Mouse (Mus musculus): Measurements from ENCODE around the gene Bin2. TPM values are rescaled to one million over a fixed set of nuclear protein-coding genes. Genes with fewer than 3 reads are reported as not detected.

Gene Bin2
- polyA plus RNA-seq, 1 experiment from 2014 or later, result 18.2 TPM

GRCm38 (mm10) chr15:100635239-100635638 lies 34.1 kb downstream of the Bin2 start:
- Histone ChIP-seq H3K36me3 (replicated peaks) (no peaks in the 10 kb centered on the region), H3K9ac (no peak overlapping the region), H3K4me3 (replicated peaks) (no peak overlapping the region), H3K4me2 (0 out of 2 replicates have a peak overlapping the region, but pooled peaks have one; percentile 1), H3K27ac (replicated peaks) (no peak overlapping the region), H3K9me3 (replicated peaks) (no peaks in the 10 kb centered on the region), H3K27me3 (peaks cover 60% of the 10 kb centered on the region), H3K4me1 (replicated peaks) (peaks cover 45% of the 10 kb centered on the region)
- WGBS (ENCODE audit: insufficient replicate concordance), result 10% methylated on average over 9 of the region's 9 CpGs
- no peak for ATAC-seq (ENCODE audit: insufficient read depth)

GRCm38 (mm10) chr15:100633341-100633740 lies 36.0 kb downstream of the Bin2 start:
- H3K36me3 ChIP-seq (replicated peaks), result no peaks in the 10 kb centered on the region
- H3K9ac ChIP-seq, result no peak overlapping the region
- no peak for ATAC-seq (ENCODE audit: insufficient read depth)
- WGBS (ENCODE audit: insufficient replicate concordance), result 67% methylated on average over 10 of the region's 10 CpGs
- H3K9me3 ChIP-seq (replicated peaks), result no peaks in the 10 kb centered on the region
- no peak overlapping the region for H3K27ac ChIP-seq (replicated peaks)
- H3K27me3 ChIP-seq, result peaks cover 51% of the 10 kb centered on the region
- no peak overlapping the region for H3K4me2 ChIP-seq
- H3K4me1 ChIP-seq (replicated peaks), result peaks cover 45% of the 10 kb centered on the region
- no peak overlapping the region for H3K4me3 ChIP-seq (replicated peaks)

GRCm38 (mm10) chr15:100632323-100632722 lies 37.0 kb downstream of the Bin2 start:
- ATAC-seq (ENCODE audit: insufficient read depth), result no peak
- no peaks in the 10 kb centered on the region for H3K9me3 ChIP-seq (replicated peaks)
- whole genome bisulfite sequencing (ENCODE audit: insufficient replicate concordance), result 56% methylated on average over 5 of the region's 5 CpGs

GRCm38 (mm10) chr15:100631454-100632170 lies 37.7 kb downstream of the Bin2 start:
- H3K27me3 ChIP-seq, result peaks cover 34% of the 10 kb centered on the region
- no peaks in the 10 kb centered on the region for H3K36me3 ChIP-seq (replicated peaks)
- no peak overlapping the region for H3K27ac ChIP-seq (replicated peaks)
- no peak overlapping the region for H3K9ac ChIP-seq
- H3K4me2 ChIP-seq, result no peak overlapping the region
- no peak for ATAC-seq (ENCODE audit: insufficient read depth)
- no peaks in the 10 kb centered on the region for H3K9me3 ChIP-seq (replicated peaks)
- 31% methylated on average over 12 of the region's 12 CpGs for WGBS (ENCODE audit: insufficient replicate concordance)
- no peak overlapping the region for H3K4me3 ChIP-seq (replicated peaks)
- peaks cover 47% of the 10 kb centered on the region for H3K4me1 ChIP-seq (replicated peaks)

More at GRCm38 (mm10) chr15:100632323-100632722, 37.0 kb downstream of the Bin2 start:
- no peak overlapping the region for H3K4me3 ChIP-seq (replicated peaks)
- no peak overlapping the region for H3K9ac ChIP-seq
- H3K4me2 ChIP-seq, result no peak overlapping the region
- no peaks in the 10 kb centered on the region for H3K36me3 ChIP-seq (replicated peaks)
- peaks cover 41% of the 10 kb centered on the region for H3K27me3 ChIP-seq
- peaks cover 52% of the 10 kb centered on the region for H3K4me1 ChIP-seq (replicated peaks)
- H3K27ac ChIP-seq (replicated peaks), result no peak overlapping the region

GRCm38 (mm10) chr15:100630126-100630525 lies 39.2 kb downstream of the Bin2 start:
- H3K9ac ChIP-seq, result no peak overlapping the region
- no peak overlapping the region for H3K27ac ChIP-seq (replicated peaks)
- H3K36me3 ChIP-seq (replicated peaks), result no peaks in the 10 kb centered on the region
- ATAC-seq (ENCODE audit: insufficient read depth), result no peak
- no peak overlapping the region for H3K4me3 ChIP-seq (replicated peaks)
- no peaks in the 10 kb centered on the region for H3K9me3 ChIP-seq (replicated peaks)
- H3K4me2 ChIP-seq, result no peak overlapping the region
- WGBS (ENCODE audit: insufficient replicate concordance), result 65% methylated on average over 3 of the region's 3 CpGs
- peaks cover 38% of the 10 kb centered on the region for H3K4me1 ChIP-seq (replicated peaks)
- peaks cover 19% of the 10 kb centered on the region for H3K27me3 ChIP-seq

- Histone ChIP-seq H3K4me1 (replicated peaks) (peaks cover 43% of the 10 kb centered on the region), H3K4me2 (no peak overlapping the region), H3K27ac (replicated peaks) (no peak overlapping the region), H3K27me3 (peaks cover 8% of the 10 kb centered on the region), H3K9me3 (replicated peaks) (no peaks in the 10 kb centered on the region), H3K9ac (no peak overlapping the region), H3K36me3 (replicated peaks) (no peaks in the 10 kb centered on the region), H3K4me3 (replicated peaks) (no peak overlapping the region)
- ATAC-seq (ENCODE audit: insufficient read depth), result no peak
- WGBS (ENCODE audit: insufficient replicate concordance), result 41% methylated on average over 7 of the region's 7 CpGs
Observed at GRCm38 (mm10) chr15:100628797-100629196, 40.6 kb downstream of the Bin2 start.

- Histone ChIP-seq H3K9me3 (replicated peaks) (no peaks in the 10 kb centered on the region), H3K27ac (replicated peaks) (no peak overlapping the region), H3K36me3 (replicated peaks) (no peaks in the 10 kb centered on the region), H3K9ac (no peak overlapping the region), H3K27me3 (no peaks in the 10 kb centered on the region), H3K4me2 (no peak overlapping the region), H3K4me3 (replicated peaks) (no peak overlapping the region), H3K4me1 (replicated peaks) (peaks cover 47% of the 10 kb centered on the region)
- 31% methylated on average over 11 of the region's 11 CpGs for WGBS (ENCODE audit: insufficient replicate concordance)
- no peak for ATAC-seq (ENCODE audit: insufficient read depth)
Observed at GRCm38 (mm10) chr15:100627774-100628370, 41.5 kb downstream of the Bin2 start.

GRCm38 (mm10) chr15:100627287-100627686 lies 42.1 kb downstream of the Bin2 start:
- no peak for ATAC-seq (ENCODE audit: insufficient read depth)
- Histone ChIP-seq H3K36me3 (replicated peaks) (no peaks in the 10 kb centered on the region), H3K27me3 (no peaks in the 10 kb centered on the region), H3K9ac (no peak overlapping the region), H3K4me2 (no peak overlapping the region), H3K4me1 (replicated peaks) (peaks cover 43% of the 10 kb centered on the region), H3K4me3 (replicated peaks) (no peak overlapping the region), H3K27ac (replicated peaks) (no peak overlapping the region), H3K9me3 (replicated peaks) (no peaks in the 10 kb centered on the region)
- 26% methylated on average over 10 of the region's 10 CpGs for WGBS (ENCODE audit: insufficient replicate concordance)

- ATAC-seq (ENCODE audit: insufficient read depth), result no peak
- H3K36me3 ChIP-seq (replicated peaks), result peaks cover 22% of the 10 kb centered on the region
- no peaks in the 10 kb centered on the region for H3K27me3 ChIP-seq
- H3K4me1 ChIP-seq (replicated peaks), result peaks cover 28% of the 10 kb centered on the region
- 66% methylated on average over 3 of the region's 3 CpGs for WGBS (ENCODE audit: insufficient replicate concordance)
- H3K4me2 ChIP-seq, result no peak overlapping the region
- H3K4me3 ChIP-seq (replicated peaks), result no peak overlapping the region
- no peak overlapping the region for H3K27ac ChIP-seq (replicated peaks)
- no peaks in the 10 kb centered on the region for H3K9me3 ChIP-seq (replicated peaks)
- H3K9ac ChIP-seq, result no peak overlapping the region
Observed at GRCm38 (mm10) chr15:100624435-100624834, 44.9 kb downstream of the Bin2 start.

- no peak overlapping the region; the same call in 1 of the 2 replicates for H3K27ac ChIP-seq (replicated peaks)
- no peak overlapping the region for H3K4me3 ChIP-seq (replicated peaks)
- no peak overlapping the region for H3K4me2 ChIP-seq
- H3K27me3 ChIP-seq, result no peaks in the 10 kb centered on the region
- H3K36me3 ChIP-seq (replicated peaks), result peaks cover 29% of the 10 kb centered on the region
- 67% methylated on average over 9 of the region's 9 CpGs for WGBS (ENCODE audit: insufficient replicate concordance)
- no peaks in the 10 kb centered on the region for H3K9me3 ChIP-seq (replicated peaks)
- ATAC-seq (ENCODE audit: insufficient read depth), result no peak
- H3K9ac ChIP-seq, result no peak overlapping the region
- H3K4me1 ChIP-seq (replicated peaks), result peaks cover 28% of the 10 kb centered on the region
Observed at GRCm38 (mm10) chr15:100623754-100624153, 45.6 kb downstream of the Bin2 start.

- WGBS (ENCODE audit: insufficient replicate concordance), result 53% methylated on average over 7 of the region's 7 CpGs
- Histone ChIP-seq H3K4me2 (no peak overlapping the region), H3K9ac (no peak overlapping the region), H3K4me1 (replicated peaks) (peaks cover 18% of the 10 kb centered on the region; the same call in 1 of the 2 replicates), H3K36me3 (replicated peaks) (peaks cover 45% of the 10 kb centered on the region), H3K9me3 (replicated peaks) (no peaks in the 10 kb centered on the region), H3K27ac (replicated peaks) (0 out of 2 replicates have a peak overlapping the region, but pooled peaks have one; percentile 33), H3K4me3 (replicated peaks) (no peak overlapping the region), H3K27me3 (no peaks in the 10 kb centered on the region)
- ATAC-seq (ENCODE audit: insufficient read depth), result no peak
Observed at GRCm38 (mm10) chr15:100622164-100622563, 47.2 kb downstream of the Bin2 start.
